Mouse (Mus musculus) erythroblast, embryonic 14.5 days (primary cell): ENCODE results near the gene Rundc1.

ENCODE experiments used
- GATA1 ChIP-seq: IDR thresholded peaks from 2 replicates; pipeline ENCODE4 v1.6.1; 2012; ENCODE audit warnings: low read length, inconsistent platforms, mixed read lengths
- TAL1 ChIP-seq: IDR thresholded peaks from 3 replicates; pipeline ENCODE4 v1.6.1; 2012; ENCODE audit warnings: low read length, inconsistent platforms, mixed read lengths

DNA sequence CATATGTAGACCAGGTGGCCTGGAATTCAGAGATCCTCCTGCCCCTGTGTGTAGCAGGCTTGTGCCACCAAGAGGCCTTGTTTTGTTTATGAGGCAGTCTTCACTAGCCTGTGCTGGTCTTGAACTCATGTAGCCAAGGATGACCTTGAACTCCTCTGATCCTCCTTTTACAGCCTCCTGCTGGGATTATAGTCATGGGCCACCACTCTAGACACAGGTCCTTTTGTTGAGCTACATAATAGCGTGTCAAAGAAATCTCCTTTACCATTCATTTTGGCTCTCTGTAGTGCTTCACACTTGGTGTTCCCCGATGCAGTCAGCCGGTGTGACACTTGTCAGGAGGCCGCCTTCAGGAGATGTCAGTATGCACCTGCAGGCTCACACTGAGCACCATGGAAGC is 12.0 kb downstream of the Rundc1 start:
- TF ChIP-seq GATA1 (no peak), TAL1 (no peak)
